Mouse (Mus musculus) large intestine, adult 2 months (tissue): ENCODE data around the gene Angptl4. TPM values are rescaled to one million over a fixed set of nuclear protein-coding genes. Genes with fewer than 3 reads are reported as not detected.

Source experiments
- DNase-seq: peaks from one replicate; pipeline ENCODE4 v3.0.0-alpha.2; 2012; ENCODE audit warnings: low read depth, low spot score
- WGBS: fragments of 180-500 bp; shearing (Covaris S2); methylation state at CpG from one replicate; pipeline ENCODE4 v1.1.7; 2018; 5-methylcytosine and 5-hydroxymethylcytosine counted together
- polyA plus RNA-seq: library from polyadenylated mRNA; depleted of rRNA; stranded (reverse); fragments of >200 nt; gene quantifications from 2 replicates; pipeline ENCODE4 v1.2.3, GENCODE M21; 2012

The Angptl4 gene
- polyA plus RNA-seq, 1 experiment, result 21.9 TPM

DNA sequence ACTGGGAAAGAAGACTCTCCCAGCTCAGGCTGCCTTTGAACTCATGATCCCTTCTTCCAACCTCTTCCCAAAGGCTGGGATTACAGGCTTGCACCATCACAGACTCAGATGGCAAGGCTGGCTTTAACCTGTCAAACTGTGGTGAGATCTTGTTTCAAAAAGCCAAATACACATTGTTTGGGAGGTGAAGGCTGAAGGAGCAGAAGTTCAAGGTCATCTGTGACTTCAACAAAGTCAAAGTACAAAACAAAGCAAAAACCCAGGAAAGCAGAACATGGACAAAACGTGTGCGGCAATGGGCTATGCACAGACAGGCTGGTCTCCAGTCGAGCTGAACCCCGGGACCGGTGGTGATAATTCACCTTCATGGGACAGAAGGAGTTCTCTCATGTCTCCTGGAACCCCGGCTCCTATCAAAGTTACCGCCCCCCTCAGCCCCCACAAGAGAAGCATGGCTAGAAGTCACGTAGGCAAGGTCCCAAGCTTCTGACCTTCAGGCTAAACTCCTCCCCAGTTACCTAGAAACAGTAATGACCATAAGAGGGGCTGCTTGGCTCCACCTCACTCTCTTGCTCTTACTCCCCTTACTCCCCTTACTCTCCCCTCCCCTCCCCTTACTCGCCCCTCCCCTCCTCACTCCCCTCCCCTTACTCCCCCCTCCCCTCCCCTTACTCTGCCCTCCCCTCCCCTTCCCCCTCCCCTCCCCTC lies 25.7 kb upstream of the Angptl4 start:
- WGBS, result 58% methylated on average over 8 of the region's 9 CpGs
- no peak for DNase-seq

GRCm38 (mm10) chr17:33804745-33805144 lies 23.1 kb upstream of the Angptl4 start:
- DNase-seq, result no peak
- WGBS, result 44% methylated on average over 1 of the region's 1 CpGs

- WGBS, result 53% methylated on average over 4 of the region's 4 CpGs
- DNase-seq, result no peak
These were observed 22.6 kb upstream of the Angptl4 start for GRCm38 (mm10) chr17:33804205-33804604.

DNA sequence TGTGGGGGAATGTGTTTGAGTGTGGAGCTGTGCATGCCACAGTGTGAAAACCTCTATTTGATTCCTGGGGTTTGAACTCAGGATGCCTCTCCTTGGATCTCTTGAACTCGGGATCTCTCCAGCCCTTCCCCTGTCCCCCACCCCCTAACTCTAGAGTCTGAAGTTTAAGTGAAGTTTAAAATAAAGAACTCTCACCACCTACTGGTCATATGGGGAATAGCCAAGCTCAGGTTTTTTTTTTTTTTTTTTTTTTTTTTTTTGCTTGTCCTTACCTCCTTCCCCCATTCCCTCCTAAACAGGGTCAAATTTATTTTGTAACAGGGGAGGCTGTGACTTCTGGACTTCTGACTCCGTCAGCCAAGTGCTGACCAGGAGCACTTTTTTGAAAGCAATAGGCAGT lies 20.6 kb upstream of the Angptl4 start:
- no peak for DNase-seq
- WGBS, result 0% methylated on average over 2 of the region's 2 CpGs

DNA sequence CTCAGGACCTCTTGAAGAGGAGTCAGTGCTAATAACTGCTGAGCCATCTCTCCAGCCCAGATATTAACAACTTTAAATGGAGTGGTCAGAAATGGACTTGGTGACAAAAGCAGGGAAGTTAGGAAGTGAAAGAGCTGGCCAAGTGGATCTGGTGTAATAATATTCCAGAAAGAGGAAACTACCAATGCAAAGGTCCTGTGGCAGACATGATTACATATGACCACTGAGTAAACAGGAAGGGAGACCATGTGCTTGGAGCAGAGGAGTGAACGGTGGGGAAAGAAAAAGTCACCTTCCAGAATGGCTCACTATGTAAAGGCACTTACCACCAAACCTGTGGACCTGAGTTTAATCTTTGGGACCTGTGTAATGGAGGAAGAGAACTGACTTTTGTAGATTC lies 17.6 kb upstream of the Angptl4 start:
- WGBS, result 25% methylated on average over 1 of the region's 1 CpGs
- DNase-seq, result no peak

DNA sequence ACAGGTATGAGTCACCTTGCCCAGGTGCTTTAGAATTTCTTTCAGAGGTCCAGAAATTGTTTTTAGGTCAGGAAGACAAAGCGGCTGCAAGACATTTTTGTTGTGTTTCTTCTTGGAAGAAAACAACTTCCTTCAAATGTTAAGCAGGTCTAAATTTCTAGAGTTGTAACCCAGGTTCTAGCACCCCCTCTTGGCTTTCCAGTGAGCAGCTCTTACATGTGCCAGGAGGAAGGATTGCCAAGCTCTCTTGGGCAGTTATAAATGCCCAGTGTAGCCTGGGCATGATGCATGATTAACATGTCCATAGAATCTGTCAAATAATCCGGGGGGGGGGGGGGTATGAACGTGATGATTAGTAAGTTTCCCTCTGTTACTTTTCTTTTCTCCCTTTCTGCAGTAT lies 16.7 kb upstream of the Angptl4 start:
- 39% methylated on average over 3 of the region's 3 CpGs for WGBS
- DNase-seq, result no peak

- WGBS, result 22% methylated on average over 4 of the region's 4 CpGs
- no peak for DNase-seq
These were observed 7.1 kb upstream of the Angptl4 start for GRCm38 (mm10) chr17:33788732-33789131.

DNA sequence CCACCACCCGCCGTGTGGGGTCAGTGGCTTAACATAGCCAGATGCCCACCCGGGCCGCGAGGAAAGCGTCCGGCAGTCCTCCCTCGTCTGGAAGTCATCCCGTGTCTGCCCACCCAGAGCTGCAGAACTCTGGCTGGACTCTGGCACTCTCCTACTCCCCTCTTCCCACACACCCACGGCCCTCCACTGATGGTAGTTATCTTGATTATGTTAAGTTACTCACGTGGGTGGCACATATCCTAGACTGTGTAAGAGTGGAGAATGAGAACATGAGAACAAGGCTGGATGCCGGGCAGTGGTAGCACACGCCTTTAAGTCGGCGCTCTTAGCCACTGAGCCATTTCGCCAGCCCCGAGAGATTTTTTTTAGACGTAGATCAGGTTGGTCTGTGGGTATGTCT lies 4.7 kb upstream of the Angptl4 start:
- WGBS, result 87% methylated on average over 18 of the region's 18 CpGs

DNA sequence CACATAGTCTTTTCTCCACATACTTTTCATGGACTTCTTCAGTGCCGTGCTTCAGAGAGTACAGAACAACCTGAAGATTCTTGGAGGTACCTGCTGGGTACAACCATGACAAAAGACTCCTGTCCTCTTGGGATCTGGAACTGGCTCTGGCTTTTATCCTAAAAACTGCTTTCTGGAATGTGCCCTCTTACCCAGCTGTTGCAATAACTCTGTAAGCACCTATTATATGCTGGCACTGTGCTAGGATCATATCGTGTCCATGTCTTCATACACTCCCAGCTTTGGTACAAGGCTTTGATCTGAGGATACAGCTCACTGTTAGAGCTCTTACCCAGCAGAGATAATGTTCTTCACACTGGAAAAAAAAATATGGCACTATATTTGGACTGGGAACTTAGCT lies 3.3 kb upstream of the Angptl4 start:
- 74% methylated on average over 2 of the region's 2 CpGs for WGBS
- no peak for DNase-seq

More for the DNA sequence above, 4.7 kb upstream of the Angptl4 start:
- DNase-seq, result no peak

DNA sequence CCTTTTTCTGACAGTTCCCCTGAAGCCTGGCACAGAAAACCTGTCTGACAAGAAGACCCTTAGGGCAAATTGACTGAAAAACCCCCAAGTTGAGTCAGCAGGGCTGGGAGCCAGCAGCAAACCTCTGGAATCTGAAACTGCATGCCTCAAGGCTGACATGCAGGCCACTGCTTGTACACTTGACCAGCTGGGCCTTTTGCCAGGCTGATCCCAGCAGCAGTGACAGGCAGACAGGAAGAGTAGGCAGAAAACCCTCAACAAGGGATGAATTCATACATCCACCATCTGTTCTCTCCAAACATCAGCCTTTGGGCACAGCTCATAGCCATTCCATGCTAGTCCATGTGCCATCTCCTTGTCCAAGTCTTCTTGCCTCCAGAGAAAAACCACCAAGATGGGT lies 1.8 kb upstream of the Angptl4 start:
- no peak for DNase-seq

GRCm38 (mm10) chr17:33782067-33782466 lies 437 bp upstream of the Angptl4 start:
- DNase-seq, result no peak
- WGBS, result 62% methylated on average over 4 of the region's 4 CpGs

DNA sequence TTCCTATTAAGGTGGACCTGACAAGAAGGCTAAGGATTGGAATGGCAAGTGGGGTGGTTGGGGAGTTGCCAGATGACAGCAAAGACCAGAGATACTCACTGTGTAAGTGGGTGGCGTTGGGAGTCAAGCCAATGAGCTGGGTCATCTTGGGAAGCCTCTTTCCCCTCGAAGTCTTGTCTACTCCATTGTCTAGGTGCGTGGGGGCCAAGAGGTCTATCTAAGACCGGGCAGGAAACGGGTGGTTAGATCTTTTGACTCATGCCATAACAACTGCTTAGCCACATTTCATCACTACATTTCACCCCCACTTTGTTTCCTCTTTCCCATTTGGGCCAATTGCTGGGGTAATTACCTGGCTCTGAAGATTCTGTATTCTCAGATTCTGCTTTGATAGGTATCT lies 1.2 kb downstream of the Angptl4 start:
- 70% methylated on average over 5 of the region's 5 CpGs for WGBS

DNA sequence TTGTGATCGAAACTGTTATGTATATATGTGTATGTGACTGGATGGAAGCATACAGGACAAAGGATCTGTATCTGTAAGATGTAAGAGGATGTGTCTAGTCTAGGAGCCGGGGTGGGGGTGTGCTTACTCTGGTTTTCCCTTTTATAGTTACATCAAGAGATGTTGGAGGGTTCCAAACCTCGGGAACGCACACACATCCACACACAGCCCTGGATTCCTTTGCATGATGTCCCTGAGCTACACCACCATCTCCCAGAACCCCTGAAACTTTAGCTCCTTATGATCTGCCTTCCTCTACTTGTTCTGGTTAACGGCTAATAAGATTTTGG lies 1.7 kb downstream of the Angptl4 start:
- DNase-seq, result no peak
- WGBS, result 67% methylated on average over 5 of the region's 5 CpGs

More for the DNA sequence above, 1.2 kb downstream of the Angptl4 start:
- DNase-seq, result no peak

- DNase-seq, result peak; percentile 67
- WGBS, result 18% methylated on average over 9 of the region's 9 CpGs
These were observed 2.2 kb downstream of the Angptl4 start for GRCm38 (mm10) chr17:33779271-33779966.

GRCm38 (mm10) chr17:33775287-33775686 lies 6.3 kb downstream of the Angptl4 start:
- DNase-seq, result no peak
- 94% methylated on average over 4 of the region's 4 CpGs for WGBS

- WGBS, result 62% methylated on average over 8 of the region's 8 CpGs
These were observed 7.0 kb downstream of the Angptl4 start for GRCm38 (mm10) chr17:33774573-33775155.

DNA sequence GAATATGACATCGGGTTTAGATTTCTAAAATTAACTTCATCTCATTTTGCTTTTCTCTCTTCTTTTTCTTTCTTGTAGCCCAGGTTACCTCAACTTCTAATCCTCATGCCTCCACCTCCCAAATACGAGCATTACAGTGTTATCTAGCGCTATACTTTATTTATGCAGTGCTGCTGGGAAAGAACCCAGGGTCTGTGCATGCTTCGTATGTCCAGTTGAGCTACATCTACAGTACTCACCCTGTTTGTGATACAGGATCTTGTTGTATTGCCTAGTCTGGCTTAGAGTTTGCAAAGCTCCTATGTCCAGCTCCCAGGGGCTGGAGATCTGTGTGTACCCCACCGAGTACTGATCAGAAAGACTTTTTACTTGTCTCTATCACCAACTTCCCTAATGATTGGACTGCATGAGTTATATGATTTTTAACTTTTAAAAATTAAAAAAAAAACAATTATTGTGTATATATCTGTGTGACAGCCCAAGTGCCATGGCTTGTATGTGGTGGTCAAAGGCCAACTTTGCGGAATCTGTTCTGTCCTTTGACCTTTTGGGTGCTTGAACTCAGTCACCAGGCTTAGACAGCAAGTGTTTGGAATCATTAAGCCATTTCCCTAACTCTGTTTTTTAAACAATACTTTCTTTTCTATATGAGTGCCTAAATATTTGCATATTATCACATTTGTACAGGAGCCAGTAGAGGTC lies 7.6 kb downstream of the Angptl4 start:
- DNase-seq, result no peak
- 88% methylated on average over 6 of the region's 6 CpGs for WGBS

More at GRCm38 (mm10) chr17:33774573-33775155, 7.0 kb downstream of the Angptl4 start:
- DNase-seq, result no peak

- no peak for DNase-seq
- WGBS, result 65% methylated on average over 6 of the region's 6 CpGs
These were observed 8.2 kb downstream of the Angptl4 start for GRCm38 (mm10) chr17:33773426-33773825.

GRCm38 (mm10) chr17:33771617-33772016 lies 10.0 kb downstream of the Angptl4 start:
- WGBS, result 94% methylated on average over 4 of the region's 4 CpGs
- DNase-seq, result no peak

GRCm38 (mm10) chr17:33766389-33766788 lies 15.2 kb downstream of the Angptl4 start:
- DNase-seq, result no peak
- WGBS, result 60% methylated on average over 3 of the region's 3 CpGs
